Mouse (Mus musculus) adrenal gland, postnatal 14 days (tissue): ENCODE data around the gene Dirc2. TPM values are rescaled to one million over a fixed set of nuclear protein-coding genes. Genes with fewer than 3 reads are reported as not detected.
A peak's percentile ranks its signal among the peaks of the same experiment; 100 is the strongest.

ENCODE experiments used
- DNase-seq: peaks from one replicate; pipeline ENCODE4 v3.0.0; 2021; ENCODE audit warnings: mixed read lengths
- total RNA-seq: library from RNA; stranded (reverse); gene quantifications from 2 replicates; pipeline ENCODE4 v1.2.3, GENCODE M21; 2021

Dirc2 gene
- total RNA-seq, 1 experiment from 2014 or later: 28.3 TPM

GRCm38 (mm10) chr16:35681327-35682108, 87.6 kb downstream of the Dirc2 start:
- DNase-seq: no peak

DNA sequence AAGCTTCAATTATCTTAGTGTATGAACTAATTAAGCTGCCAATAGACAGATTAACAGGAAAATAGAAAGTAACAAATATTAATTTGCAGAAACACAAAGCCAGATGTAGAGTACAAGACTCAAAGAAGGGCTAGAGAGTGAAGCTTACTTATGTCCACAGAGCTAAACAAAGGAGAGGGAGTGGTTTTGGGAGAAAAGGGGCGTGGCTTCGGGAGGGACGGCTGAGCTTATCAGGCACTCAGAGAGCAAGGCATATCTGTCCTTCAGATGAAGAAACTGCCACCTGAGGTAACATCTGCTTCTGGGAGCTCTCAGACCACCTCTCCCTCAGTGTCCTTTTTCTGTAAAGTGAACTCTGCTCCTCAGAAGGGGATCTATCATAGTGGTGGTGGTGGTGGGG, 90.7 kb downstream of the Dirc2 start:
- DNase-seq: no peak

- no peak for DNase-seq
Measured at GRCm38 (mm10) chr16:35677511-35678113, 91.5 kb downstream of the Dirc2 start.

- DNase-seq: no peak
Measured at GRCm38 (mm10) chr16:35664847-35665246, 104.3 kb downstream of the Dirc2 start.

- no peak for DNase-seq
Measured at GRCm38 (mm10) chr16:35663831-35664414, 105.2 kb downstream of the Dirc2 start.

DNA sequence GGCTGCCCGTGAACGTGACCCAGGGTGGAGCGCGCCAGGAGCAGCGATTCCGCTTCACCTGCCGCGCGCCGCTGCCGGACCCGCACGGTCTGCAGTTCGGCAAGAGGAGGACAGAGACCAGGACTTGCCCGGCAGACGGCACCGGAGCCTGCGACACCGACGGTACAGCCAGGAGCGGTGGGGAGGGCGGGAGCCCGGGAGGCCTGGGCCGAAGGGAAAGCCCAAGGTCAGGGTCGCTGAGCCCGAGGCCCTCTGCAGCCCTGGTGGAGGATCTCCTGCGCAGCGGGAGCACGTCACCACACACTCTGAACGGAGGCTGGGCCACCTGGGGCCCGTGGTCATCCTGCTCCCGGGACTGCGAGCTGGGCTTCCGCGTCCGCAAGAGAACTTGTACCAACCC, 108.9 kb downstream of the Dirc2 start:
- DNase-seq: peak; percentile 60

GRCm38 (mm10) chr16:35653951-35654350, 115.2 kb downstream of the Dirc2 start:
- no peak for DNase-seq

- peak; percentile 42 for DNase-seq
Measured at GRCm38 (mm10) chr16:35652706-35653105, 116.5 kb downstream of the Dirc2 start.

DNA sequence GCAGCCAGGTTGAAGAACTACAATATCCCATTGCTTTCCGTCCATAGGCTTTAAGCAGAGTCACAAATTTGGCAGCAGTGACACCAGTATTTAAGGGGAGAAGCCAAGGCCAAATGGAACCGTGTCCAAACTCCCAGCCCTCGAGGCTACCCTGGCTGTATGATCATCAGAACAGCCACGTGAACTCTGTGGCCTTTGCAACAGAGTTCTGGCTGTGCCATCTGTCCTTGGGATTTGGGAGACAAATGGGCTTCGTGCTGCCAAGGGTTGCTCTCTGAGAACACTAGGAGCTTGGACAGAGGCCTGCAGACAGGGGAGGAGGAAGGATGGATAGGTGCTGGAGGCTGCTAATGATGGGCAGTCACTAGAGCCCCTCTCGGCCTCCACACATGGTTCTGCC, 117.0 kb downstream of the Dirc2 start:
- DNase-seq: peak; percentile 86

DNA sequence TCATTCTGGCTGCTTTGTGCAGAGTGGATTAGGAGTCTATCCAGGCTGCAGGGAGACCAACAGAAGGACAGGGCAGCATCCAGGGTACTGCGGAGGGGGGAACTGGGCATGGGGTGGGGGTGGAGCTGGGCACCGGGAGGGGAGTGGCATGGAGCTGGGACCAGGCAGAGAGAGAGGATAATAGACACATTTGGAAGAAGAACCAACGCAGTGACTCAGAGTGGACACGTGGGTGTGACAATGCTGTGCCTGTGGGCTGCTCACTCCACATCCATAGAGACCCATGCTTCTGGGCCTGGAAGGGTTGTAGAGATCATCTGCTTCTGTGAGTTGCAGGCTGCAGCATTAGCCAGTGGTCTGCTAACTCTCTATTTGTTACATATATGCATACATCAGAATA, 120.3 kb downstream of the Dirc2 start:
- no peak for DNase-seq

Other genes with a start within 250 kb of the Dirc2 start
- gene Sema5b, start 228.2 kb downstream of the Dirc2 start, total RNA-seq: 3.9 and 4.3 TPM in 2 replicates
- gene Hspbap1, start 1.0 kb upstream of the Dirc2 start, total RNA-seq: 5.3 and 6.0 TPM in 2 replicates
- gene Parp14, start 102.2 kb upstream of the Dirc2 start, total RNA-seq: 10.0 and 15.4 TPM in 2 replicates
- 13.8 and 16.1 TPM in 2 replicates for gene Parp9, start 169.1 kb upstream of the Dirc2 start, total RNA-seq
- gene Dtx3l, start 169.8 kb upstream of the Dirc2 start, total RNA-seq: 9.4 and 11.7 TPM in 2 replicates
- 62.9 and 69.5 TPM in 2 replicates for gene Kpna1, start 209.4 kb upstream of the Dirc2 start, total RNA-seq